Comparison of ENCODE assay signal across 9 mouse cellular contexts in the genomic region with DNA sequence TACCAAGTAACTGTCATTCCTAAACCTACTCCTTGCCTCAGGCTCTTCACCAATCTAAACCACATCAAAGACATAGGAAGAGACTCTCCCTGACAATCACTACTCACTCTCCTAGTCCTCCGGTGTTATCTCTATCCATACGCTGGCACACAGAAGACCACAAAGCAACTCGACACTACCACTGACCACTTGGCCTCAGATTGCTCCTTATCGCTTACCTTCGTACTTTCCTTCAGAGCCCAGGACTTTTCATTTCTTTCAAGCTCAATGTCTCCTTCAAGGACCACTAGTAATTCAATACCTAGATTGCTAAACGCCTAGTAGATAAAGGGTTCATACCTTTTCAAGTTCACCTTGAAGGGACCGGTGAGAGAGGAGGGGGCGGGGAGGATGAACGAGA. TPM values are rescaled to one million over a fixed set of nuclear protein-coding genes. Genes with fewer than 3 reads are reported as not detected.
DNase-seq lines count a peak whose midpoint lies in the region; ATAC-seq and TF ChIP-seq lines count a peak whose summit lies in the region.
"Had no signal": no experiment of that assay in that cellular context is flagged by ENCODE, and none has a peak within 500 bp of the region (broad histone marks: within the 10 kb centered on the region; RNA-seq: fewer than 3 reads in every experiment).

No protein-coding gene starts in this region.

- TF ChIP-seq POLR2A in cortical plate, adult 2 months (IDR thresholded peaks at IDR 0.05; ENCODE audit: extremely low read depth, insufficient read depth, low read length) = no peak

- H3K4me2 ChIP-seq in kidney, embryonic 14.5 days (replicated peaks; ENCODE audit: low read depth, low read length) = peak overlapping the region; percentile 57
- H3K4me2 ChIP-seq in hindbrain, embryonic 16.5 days (ENCODE audit: low read length) = peak overlapping the region; percentile 82
- H3K4me2 ChIP-seq in midbrain, embryonic 15.5 days = peak overlapping the region; percentile 69

- H3K27me3 ChIP-seq in kidney, embryonic 14.5 days (ENCODE audit: control insufficient read depth, insufficient read depth, low read length) = no peaks in the 10 kb centered on the region
- no peaks in the 10 kb centered on the region for H3K27me3 ChIP-seq in hindbrain, embryonic 16.5 days (replicated peaks; ENCODE audit: control insufficient read depth, insufficient read depth, low read length)
- no peaks in the 10 kb centered on the region for H3K27me3 ChIP-seq in midbrain, embryonic 15.5 days (replicated peaks)

- H3K9ac ChIP-seq in kidney, embryonic 14.5 days (ENCODE audit: low read depth, low read length) = no peak overlapping the region
- no peak overlapping the region for H3K9ac ChIP-seq in hindbrain, embryonic 16.5 days (ENCODE audit: low read depth, low read length)
- H3K9ac ChIP-seq in midbrain, embryonic 15.5 days = no peak overlapping the region

- H3K4me1 ChIP-seq in kidney, embryonic 14.5 days (ENCODE audit: control insufficient read depth, insufficient read depth, low read length) = peaks cover 10% of the 10 kb centered on the region; the same call in 1 of the 2 replicates
- H3K4me1 ChIP-seq in cortical plate, adult 2 months (ENCODE audit: control insufficient read depth, insufficient read depth, low read length) = peaks cover 3% of the 10 kb centered on the region; the same call in 1 of the 2 replicates
- peaks cover 24% of the 10 kb centered on the region for H3K4me1 ChIP-seq in hindbrain, embryonic 16.5 days (ENCODE audit: control insufficient read depth, insufficient read depth, low read depth, low read length)
- peaks cover 36% of the 10 kb centered on the region for H3K4me1 ChIP-seq in midbrain, embryonic 15.5 days

- DNase-seq in kidney, postnatal 14 days = no peak
- no peak for DNase-seq in testis, postnatal 10 days (ENCODE audit: low spot score)
- no peak for DNase-seq in ovary, postnatal 36 days (ENCODE audit: low spot score)
- DNase-seq: left cerebral cortex, postnatal 4 days had no signal

- peak overlapping the region; percentile 84 for H3K4me3 ChIP-seq in kidney, embryonic 14.5 days (ENCODE audit: low read length)
- peak overlapping the region; percentile 60 for H3K4me3 ChIP-seq in cortical plate, adult 2 months (ENCODE audit: insufficient read depth, low read length)
- peak overlapping the region; percentile 77 for H3K4me3 ChIP-seq in hindbrain, embryonic 16.5 days (ENCODE audit: low read length)
- H3K4me3 ChIP-seq in midbrain, embryonic 15.5 days = peak overlapping the region; percentile 77

- H3K27ac ChIP-seq in kidney, embryonic 14.5 days (ENCODE audit: low read depth, low read length) = no peak overlapping the region
- H3K27ac ChIP-seq in cortical plate, adult 2 months (ENCODE audit: insufficient read depth, low read length) = no peak overlapping the region
- H3K27ac ChIP-seq in hindbrain, embryonic 16.5 days (ENCODE audit: low read depth, low read length) = no peak overlapping the region
- H3K27ac ChIP-seq in midbrain, embryonic 15.5 days = no peak overlapping the region

- no peaks in the 10 kb centered on the region for H3K9me3 ChIP-seq in kidney, embryonic 14.5 days (ENCODE audit: control insufficient read depth, low read length)
- no peaks in the 10 kb centered on the region for H3K9me3 ChIP-seq in hindbrain, embryonic 16.5 days (ENCODE audit: control insufficient read depth, low read length)
- no peaks in the 10 kb centered on the region for H3K9me3 ChIP-seq in midbrain, embryonic 15.5 days

- no peak for TF ChIP-seq CTCF in cortical plate, adult 2 months (IDR thresholded peaks at IDR 0.05; ENCODE audit: extremely low read depth, insufficient read depth, low read length)

- 75% methylated on average over 9 of the region's 9 CpGs for WGBS in kidney, embryonic 14.5 days
- WGBS in hindbrain, embryonic 16.5 days = 93% methylated on average over 9 of the region's 9 CpGs
- 90% methylated on average over 9 of the region's 9 CpGs for WGBS in midbrain, embryonic 15.5 days

- H3K36me3 ChIP-seq in kidney, embryonic 14.5 days (ENCODE audit: control insufficient read depth, insufficient read depth, low read length) = peaks cover 12% of the 10 kb centered on the region; the same call in 1 of the 2 replicates
- peaks cover 6% of the 10 kb centered on the region for H3K36me3 ChIP-seq in hindbrain, embryonic 16.5 days (ENCODE audit: control insufficient read depth, insufficient read depth, low read length)
- 0 out of 2 replicates have a peak, but pooled peaks cover 5% of the 10 kb centered on the region for H3K36me3 ChIP-seq in midbrain, embryonic 15.5 days (replicated peaks)

- ATAC-seq in kidney, embryonic 14.5 days (ENCODE audit: low FRiP score, low TSS enrichment) = no peak
- no peak for ATAC-seq in hindbrain, embryonic 16.5 days
- no peak for ATAC-seq in midbrain, embryonic 15.5 days (replicated peaks)
- ATAC-seq in CD4-positive, CD25-positive, alpha-beta regulatory T cell, adult 4 months = no peak

RNA-seq across cellular contexts. Expression of gene Rnf121, which starts 1.4 kb away (rescaled TPM):
- polyA plus RNA-seq in kidney, embryonic 14.5 days (2014; fragmentation: Nextera tagmentation; extraction: Ambion mirVana) = 22.3 and 28.8 TPM in 2 replicates
- 55.9 and 59.4 TPM in 2 replicates for polyA plus RNA-seq in cortical plate, adult 2 months (2012; rRNA removed)
- polyA plus RNA-seq in hindbrain, embryonic 16.5 days (2015; fragmentation: Nextera tagmentation; extraction: Ambion mirVana) = 35.0 and 35.9 TPM in 2 replicates
- polyA plus RNA-seq in midbrain, embryonic 15.5 days (2015; fragmentation: Nextera tagmentation; extraction: Ambion mirVana) = 33.7 and 34.2 TPM in 2 replicates
- polyA plus RNA-seq in CD4-positive, CD25-positive, alpha-beta regulatory T cell, adult 4 months (2017; shearing (Covaris generic)) = 10 to 100 TPM; 28.5 to 29.4 TPM

RNA-seq across cellular contexts. Expression of gene Xndc1, which starts 1.4 kb away (rescaled TPM):
- polyA plus RNA-seq in kidney, embryonic 14.5 days (2014; fragmentation: Nextera tagmentation; extraction: Ambion mirVana) = 25.4 and 27.1 TPM in 2 replicates
- polyA plus RNA-seq in cortical plate, adult 2 months (2012; rRNA removed) = 38.4 and 43.8 TPM in 2 replicates
- 24.6 and 26.9 TPM in 2 replicates for polyA plus RNA-seq in hindbrain, embryonic 16.5 days (2015; fragmentation: Nextera tagmentation; extraction: Ambion mirVana)
- polyA plus RNA-seq in midbrain, embryonic 15.5 days (2015; fragmentation: Nextera tagmentation; extraction: Ambion mirVana) = 29.6 and 29.8 TPM in 2 replicates
- 10 to 100 TPM; 19.3 to 33.0 TPM for polyA plus RNA-seq in CD4-positive, CD25-positive, alpha-beta regulatory T cell, adult 4 months (2017; shearing (Covaris generic))

RNA-seq across cellular contexts. Expression of gene Xntrpc, which starts 1.6 kb away (rescaled TPM):
- polyA plus RNA-seq in kidney, embryonic 14.5 days (2014; fragmentation: Nextera tagmentation; extraction: Ambion mirVana) = 1.5 and 1.6 TPM in 2 replicates
- 1.9 and 2.8 TPM in 2 replicates for polyA plus RNA-seq in cortical plate, adult 2 months (2012; rRNA removed)
- 0.63 and 1.3 TPM in 2 replicates for polyA plus RNA-seq in hindbrain, embryonic 16.5 days (2015; fragmentation: Nextera tagmentation; extraction: Ambion mirVana)
- 1.00 and 1.3 TPM in 2 replicates for polyA plus RNA-seq in midbrain, embryonic 15.5 days (2015; fragmentation: Nextera tagmentation; extraction: Ambion mirVana)
- 1 to 10 TPM in 1 of 2 experiments, under 1 TPM in 1; 0.93 to 1.4 TPM for polyA plus RNA-seq in CD4-positive, CD25-positive, alpha-beta regulatory T cell, adult 4 months (2017; shearing (Covaris generic))

RNA-seq across cellular contexts. Expression of gene Trpc2, which starts 19.0 kb away (rescaled TPM):
- polyA plus RNA-seq in kidney, embryonic 14.5 days (2014; fragmentation: Nextera tagmentation; extraction: Ambion mirVana) = not detected in 2 replicates
- polyA plus RNA-seq in cortical plate, adult 2 months (2012; rRNA removed) = 0.53 and 2.0 TPM in 2 replicates
- polyA plus RNA-seq in hindbrain, embryonic 16.5 days (2015; fragmentation: Nextera tagmentation; extraction: Ambion mirVana) = not detected in 2 replicates
- not detected in 2 replicates for polyA plus RNA-seq in midbrain, embryonic 15.5 days (2015; fragmentation: Nextera tagmentation; extraction: Ambion mirVana)
- not detected for polyA plus RNA-seq in CD4-positive, CD25-positive, alpha-beta regulatory T cell, adult 4 months (2017; shearing (Covaris generic))

RNA-seq across cellular contexts. Expression of gene Art1, which starts 37.7 kb away (rescaled TPM):
- polyA plus RNA-seq in kidney, embryonic 14.5 days (2014; fragmentation: Nextera tagmentation; extraction: Ambion mirVana) = 0.88 and 1.2 TPM in 2 replicates
- polyA plus RNA-seq in cortical plate, adult 2 months (2012; rRNA removed) = 0.23 TPM in 1 of 2 replicates, not detected in the other
- polyA plus RNA-seq in hindbrain, embryonic 16.5 days (2015; fragmentation: Nextera tagmentation; extraction: Ambion mirVana) = 0.19 and 1.4 TPM in 2 replicates
- polyA plus RNA-seq in midbrain, embryonic 15.5 days (2015; fragmentation: Nextera tagmentation; extraction: Ambion mirVana) = 0.36 and 0.37 TPM in 2 replicates
- polyA plus RNA-seq in CD4-positive, CD25-positive, alpha-beta regulatory T cell, adult 4 months (2017; shearing (Covaris generic)) = not detected
